Mouse (Mus musculus) gastrocnemius, adult 8-10 months (tissue): ENCODE measurements around the gene En1. TPM values are rescaled to one million over a fixed set of nuclear protein-coding genes. Genes with fewer than 3 reads are reported as not detected.

Source experiments
- DNase-seq, 2 experiments: peaks; one replicate each; pipeline ENCODE4 v3.0.0; 2022; ENCODE audit warnings: low spot score in 2 of 2
- total RNA-seq, 4 experiments: library from RNA; stranded (reverse); gene quantifications; 2 replicates each; pipeline ENCODE4 v1.2.4; 2022

En1 gene
- total RNA-seq: 1 to 10 TPM; 6.0 to 7.7 (median 7.2) TPM

DNA sequence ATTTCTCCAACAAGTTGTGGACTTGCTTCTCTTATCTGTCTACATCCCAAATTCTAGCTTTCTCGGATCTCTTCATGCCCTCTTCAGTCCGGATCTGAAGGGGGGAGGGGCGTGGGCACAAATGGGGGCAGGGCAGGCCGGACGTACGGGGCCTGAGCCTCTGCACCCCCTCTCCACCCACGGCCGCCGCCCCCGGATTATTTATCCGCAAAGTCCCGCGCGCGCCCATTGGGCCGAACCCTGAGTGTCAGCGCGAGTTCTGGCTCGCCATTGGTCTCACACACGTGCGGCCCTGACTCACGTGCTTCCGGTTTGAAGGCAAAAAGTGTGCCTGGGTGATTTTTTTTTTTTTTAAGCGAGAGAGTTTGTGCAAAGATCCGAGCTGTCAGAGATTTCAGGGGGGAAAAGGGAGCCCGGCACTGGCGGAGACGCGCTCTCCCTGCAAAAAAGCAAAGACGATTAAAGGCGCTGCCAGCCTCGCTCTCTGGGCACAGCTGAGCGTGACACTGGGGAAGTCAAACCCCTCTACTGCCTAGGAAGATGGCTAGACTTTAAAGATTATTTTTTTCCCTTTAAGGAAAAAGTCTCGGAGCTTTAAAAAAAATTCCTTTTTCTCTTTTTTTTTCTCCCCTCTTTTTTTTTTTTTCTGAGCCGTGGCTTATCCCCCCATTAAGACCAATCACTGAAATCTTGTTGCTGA, at the start of gene En1:
En1 (plus strand) TSS at position 388 of the 700 bp plus-strand sequence.
- peak; percentile 74 to 82 for DNase-seq

DNA sequence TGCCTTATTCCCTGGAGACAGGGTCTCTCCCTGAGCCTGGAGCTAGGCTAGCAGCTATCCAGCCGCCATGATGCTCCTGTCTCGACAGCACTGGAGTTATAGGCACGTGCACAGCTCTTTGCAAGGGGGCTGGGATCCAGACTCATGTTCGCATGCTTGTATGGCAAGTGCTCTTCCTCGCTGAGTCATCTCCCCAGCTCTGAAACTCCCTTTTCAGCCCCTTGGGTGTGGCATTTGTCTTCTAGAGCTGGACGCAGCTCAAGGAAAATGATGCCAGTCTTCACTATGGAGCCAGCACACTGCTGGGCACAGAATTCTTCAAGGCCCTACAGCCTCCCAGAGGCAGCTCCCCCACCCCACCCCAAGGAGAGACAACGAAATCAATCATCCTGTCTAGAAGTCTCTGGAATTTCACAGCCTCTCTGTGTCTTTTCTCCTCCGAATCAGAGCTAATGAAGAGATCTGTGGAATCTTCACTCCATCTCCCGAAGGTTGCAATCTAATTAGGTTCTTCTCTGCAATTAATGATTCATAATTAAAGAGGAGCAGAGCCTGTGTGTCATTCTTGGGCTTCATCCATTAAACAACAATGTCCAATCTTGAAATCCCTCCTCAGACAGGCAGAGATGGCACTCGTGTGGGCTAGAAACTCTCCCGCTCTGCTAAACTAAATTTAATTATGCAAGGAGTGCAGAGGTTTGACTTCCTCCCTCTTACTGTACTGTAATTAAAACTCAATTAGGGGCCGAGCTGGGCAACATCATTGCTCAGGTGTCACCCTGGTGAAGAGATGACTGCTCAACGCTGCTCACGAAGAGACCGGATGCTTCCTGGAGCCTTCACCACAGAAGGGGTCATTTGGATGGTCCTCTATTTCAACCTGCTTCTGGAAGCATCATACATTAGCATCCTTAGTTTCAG, 45.0 kb upstream of the En1 start:
- no peak for DNase-seq

DNA sequence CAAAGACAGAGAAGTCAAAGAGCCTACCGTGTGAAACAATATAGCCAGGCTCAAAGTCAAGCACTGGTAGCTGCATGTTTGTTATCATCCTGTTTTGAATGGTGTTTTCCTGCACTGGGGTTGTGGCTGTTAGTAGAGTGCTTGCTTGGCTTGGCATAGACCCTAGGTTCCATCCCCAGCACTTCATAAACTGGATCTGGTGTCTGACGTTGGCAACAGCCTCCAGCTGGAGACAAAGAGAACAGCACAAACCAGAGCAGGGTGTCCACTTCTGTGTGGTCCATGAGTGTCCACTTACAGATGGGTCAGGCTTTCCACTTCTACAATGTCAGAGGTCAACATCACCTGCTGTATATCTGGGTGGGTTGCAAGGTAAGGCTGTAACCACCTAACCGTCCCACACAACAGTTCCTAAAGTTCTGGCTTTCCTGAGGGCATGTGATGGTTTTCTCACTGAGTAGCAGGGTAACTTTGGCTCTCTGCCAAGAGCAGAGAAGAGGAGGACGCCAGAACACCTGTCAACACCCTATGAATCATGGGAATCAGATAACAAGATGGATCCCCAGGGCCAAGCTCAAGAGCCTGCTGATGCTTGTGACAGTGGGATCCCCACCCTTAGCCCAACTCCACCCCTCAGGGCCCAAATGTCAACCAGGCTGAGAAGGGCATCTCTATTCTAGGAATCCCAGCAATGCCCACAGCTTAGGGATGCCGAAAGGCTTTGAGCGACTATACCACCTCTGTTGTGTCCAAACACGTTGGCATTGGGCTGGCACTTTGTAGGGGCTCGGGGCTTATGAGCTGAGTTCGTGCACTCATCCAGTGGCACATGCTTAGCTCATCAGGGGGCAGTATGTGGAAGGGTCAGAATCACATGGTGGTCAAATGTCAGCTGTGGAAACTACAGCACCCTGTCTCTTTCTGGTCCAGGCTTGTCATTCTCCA, 43.6 kb upstream of the En1 start:
- no peak for DNase-seq

DNA sequence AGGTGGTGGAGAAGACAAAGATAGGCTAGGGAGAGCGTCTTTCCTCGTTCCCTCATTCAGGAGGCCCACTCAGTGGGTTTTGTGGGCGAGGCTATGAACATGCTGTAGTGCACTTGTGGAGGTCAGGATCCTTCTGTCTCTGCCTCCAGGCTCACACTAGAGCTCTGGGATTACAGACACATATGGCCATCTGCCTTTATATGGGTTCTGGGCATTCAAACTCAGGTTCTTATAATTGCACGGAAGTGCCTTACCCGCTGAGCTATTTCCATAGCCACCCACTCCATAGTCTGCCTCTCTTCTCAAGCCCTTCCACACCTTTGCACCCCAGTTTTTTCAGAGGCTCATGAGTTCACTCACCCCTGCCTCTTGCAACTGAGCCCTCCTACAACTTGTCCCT, 42.3 kb upstream of the En1 start:
- no peak for DNase-seq

DNA sequence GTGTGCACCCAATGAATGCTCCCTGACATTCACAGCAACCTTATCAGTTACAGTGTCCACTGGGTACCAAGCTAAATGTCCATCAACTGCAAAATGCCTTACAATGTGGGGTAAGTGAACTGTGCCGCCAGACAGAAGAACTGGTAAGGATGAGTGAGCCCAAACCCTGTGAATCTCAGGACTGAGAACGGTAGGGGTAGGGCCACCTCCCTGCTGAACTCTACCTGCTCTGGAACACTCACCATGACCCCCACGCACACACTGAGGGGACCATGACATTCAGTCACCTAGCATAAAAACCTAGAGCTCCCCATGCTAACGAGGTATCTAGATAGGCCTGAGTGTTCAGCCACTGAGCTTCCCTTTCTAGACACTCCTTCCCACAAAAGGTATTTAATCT, 20.9 kb upstream of the En1 start:
- no peak for DNase-seq

DNA sequence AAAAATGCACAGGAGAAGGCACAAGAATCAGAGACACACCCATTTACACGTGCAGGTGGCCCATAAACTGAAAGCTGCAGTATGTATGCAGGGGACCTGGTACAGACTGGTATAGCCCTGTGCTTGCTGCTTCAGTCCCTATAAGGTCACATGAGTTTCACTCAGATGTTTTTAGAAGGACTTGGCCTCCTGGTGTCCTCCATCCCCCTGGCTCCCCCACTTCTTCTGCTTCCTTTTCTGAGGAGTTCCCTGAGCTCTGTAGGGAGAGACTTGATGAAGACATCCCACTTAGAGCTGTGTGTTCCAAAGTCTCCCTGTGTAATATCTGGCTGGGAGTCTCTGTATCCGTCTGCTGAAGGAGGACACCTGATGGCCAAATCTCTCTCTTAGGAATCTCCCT, 16.7 kb upstream of the En1 start:
- DNase-seq: no peak

DNA sequence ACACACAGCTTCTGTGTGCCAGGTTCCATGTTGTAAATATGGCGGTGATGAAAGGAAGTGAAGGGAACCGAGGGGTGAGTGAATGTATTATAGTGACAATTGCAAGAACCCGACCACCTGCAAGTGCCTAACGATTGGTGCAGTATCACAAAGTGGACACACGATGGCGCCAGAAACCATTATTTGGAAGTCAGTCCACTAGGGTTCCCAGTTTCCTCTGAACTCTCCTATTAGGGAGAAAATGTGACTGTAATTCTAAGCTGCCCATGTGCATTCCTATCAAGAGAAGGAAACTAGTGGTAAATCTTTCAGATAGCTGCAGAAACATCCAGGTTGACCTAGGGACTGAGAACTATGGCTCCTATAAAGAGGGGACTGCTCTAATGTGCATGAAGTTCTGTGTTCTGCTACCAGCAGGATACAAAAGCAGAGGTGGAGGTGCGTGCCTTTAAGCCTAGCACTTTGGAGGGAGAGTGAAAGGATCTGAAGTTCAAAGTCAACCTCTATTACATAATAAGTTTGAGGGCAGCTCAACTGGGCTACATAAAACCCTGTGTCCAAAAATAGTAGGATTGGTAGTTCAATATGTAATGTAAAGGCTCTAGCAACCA, 15.6 kb upstream of the En1 start:
- no peak for DNase-seq

DNA sequence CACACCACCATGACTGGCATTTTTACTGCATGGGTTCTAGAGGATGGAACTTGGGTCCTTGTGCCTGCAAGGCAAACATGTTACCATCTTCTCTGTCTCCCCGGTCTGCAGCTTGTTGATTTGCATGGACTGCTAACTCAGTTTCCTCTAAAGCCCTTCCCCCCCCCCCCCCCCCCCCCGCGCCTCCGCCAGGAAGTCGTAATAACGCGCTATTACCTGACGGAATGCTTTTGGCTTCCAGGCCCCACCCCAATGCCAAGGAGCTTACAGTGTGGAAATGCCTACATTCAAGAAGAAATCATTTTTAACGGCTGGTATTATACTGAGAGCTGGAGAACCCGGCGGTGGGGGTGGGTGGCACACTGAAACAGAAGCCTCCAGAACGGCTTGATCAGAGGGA, 14.8 kb upstream of the En1 start:
- DNase-seq: no peak

DNA sequence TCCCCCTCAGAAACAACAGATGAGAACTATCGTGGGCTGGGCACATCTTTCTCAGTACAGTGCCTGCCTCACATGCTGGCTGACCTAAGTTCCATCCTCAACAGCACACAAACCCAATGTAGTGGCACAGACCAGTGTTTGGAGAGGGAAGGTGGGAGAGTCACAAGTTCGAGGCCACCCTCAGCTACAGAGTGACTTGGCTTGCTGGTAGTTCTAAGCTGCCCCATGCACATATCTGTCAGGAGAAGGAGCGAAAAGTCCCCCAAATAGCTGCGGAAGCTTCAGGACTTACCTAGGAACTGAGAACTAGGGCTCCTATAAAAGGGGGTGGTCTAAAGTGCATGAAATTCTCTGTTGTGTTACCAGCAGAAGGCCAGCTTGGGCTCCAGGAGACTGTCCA, 14.3 kb upstream of the En1 start:
- peak in 1 of 2 experiments; percentile 1 for DNase-seq

DNA sequence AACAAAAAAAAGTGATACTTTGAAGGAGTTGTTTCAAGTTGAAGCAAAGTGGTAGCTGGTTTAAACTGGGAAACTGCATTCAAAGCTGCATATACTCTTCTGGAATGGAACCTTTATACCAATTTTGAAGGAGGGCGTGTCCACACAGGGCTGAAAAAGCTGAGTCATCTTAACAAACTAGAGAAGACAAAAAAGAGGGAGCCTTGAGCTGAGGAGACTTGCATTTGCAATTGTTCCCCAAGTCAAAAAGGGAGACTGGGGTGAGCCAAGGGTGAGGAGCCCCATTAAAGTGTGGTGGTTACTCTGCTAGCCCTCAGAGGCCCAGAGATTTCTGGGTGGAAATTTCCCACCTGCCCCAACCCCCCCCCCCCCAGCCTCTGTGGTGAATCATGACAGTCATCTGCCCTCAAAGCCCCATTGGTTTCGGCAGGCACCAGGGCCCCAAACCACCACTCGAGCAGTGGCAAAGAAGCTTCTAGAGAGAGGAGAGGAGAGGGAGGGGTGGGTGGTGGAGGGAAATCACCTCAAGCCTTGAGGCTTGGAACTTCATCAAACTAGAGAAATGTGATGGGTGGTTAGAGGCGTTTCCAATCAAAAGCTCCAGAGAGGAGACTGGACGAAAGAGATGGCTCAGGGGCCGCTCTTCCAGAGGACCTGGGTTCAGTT, 13.7 kb upstream of the En1 start:
- peak in 1 of 2 experiments; percentile 0 for DNase-seq

DNA sequence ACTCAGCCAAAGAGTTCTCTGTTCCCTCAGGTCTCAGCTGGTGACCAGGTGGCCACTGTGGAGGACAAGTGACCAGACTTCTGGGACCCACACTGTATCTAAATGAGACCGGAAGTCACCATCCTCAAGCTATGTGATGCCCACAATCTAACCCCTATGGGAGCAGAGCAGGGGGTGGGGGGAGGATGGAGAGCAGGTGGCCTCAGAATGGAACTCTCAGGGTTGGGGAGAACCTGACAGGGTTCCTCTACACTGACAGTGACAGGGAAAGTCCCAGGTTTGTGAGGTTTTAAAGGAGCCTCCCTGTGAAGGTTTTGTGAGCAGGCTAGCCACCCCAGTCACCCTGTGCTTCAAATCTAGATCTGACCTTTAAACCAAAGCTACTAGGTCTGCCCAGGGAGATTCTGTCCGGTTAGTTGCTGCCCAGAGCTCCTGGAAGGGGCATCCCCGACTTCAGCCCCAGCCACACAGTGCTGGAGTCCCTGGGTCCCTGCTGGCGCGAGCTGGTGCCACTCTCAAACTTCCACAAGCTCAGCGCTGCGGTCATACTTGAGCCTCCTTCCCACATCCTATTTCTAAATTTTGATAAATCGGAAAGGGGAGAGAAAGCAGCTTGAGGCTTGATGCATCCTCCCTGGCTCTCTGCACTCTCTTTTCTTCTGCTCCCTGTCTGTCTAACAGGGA, 8.8 kb upstream of the En1 start:
- DNase-seq: no peak

DNA sequence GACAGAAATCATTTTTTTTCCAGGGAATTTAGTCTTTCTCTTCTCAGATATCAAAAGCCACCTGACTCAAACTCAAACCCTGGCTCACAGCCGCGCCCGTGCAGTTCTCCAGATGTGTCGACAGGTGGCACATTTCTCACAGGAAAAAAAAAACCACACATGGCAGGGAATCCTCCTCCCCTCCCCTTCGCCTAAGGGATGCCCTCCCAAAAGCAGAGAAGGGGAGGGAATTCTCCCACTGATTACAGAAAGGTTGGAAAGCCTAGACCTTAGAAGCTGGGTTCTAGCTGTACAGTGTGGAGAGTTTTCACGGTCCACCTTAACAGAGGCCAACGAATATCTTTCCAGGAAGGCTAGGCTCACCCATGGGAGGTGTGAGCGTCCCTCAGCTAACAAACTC, 7.6 kb upstream of the En1 start:
- DNase-seq: no peak

DNA sequence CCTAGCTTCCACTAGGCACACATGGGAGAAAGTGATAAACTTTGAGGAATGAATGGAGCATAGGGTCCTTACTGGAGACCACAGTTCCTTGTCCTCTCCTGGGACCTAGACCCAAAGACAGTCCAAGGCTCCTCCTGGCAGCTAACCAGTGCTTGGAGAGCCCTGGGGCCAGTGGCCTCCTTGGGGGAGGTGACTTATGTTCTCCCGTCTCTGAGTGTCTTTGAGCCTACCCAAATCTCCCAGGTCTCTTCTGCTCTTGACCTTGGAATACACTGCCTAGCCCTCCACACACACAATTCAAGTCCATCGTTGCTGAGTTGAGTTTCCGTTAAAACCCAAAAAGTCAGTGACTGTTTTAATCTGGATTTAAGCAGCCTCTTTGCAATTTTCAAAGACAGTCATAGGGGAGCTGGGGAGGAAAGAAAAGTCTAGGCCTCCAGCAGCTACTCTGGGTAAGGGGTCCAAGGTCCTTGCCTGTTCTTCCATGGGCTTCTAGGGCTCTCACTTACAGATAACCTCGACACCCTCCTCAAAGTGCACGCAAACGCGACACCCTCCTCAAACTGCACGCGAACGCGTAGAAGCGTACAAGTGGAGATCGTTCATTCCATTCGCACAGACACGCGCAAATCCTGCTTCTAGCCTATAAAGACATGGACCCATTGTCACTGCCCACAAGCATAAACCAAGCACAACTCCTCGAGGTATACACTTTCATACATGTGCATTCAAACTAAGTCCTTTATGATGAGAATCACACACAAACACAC, 6.6 kb upstream of the En1 start:
- no peak for DNase-seq

DNA sequence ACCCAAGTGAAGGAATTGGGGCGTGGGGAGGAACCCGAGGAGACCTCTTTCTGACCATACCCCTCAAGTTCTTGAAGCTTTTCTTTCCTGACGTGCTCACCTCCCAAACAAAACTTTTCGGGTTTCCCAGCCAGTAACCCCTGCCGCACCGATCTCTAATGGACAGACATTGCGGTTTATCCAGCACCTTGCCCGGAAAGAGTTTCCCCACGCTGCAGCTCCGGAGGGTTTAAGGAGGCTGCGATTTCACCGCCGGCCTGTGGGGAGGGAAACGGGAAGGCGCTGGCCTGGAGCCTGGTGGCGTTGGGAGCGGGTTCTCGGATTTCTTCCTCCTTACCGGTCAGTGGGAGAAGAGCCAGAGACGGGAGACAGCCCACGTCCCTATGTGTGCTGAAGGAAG, 5.9 kb upstream of the En1 start:
- peak; percentile 57 to 76 for DNase-seq

DNA sequence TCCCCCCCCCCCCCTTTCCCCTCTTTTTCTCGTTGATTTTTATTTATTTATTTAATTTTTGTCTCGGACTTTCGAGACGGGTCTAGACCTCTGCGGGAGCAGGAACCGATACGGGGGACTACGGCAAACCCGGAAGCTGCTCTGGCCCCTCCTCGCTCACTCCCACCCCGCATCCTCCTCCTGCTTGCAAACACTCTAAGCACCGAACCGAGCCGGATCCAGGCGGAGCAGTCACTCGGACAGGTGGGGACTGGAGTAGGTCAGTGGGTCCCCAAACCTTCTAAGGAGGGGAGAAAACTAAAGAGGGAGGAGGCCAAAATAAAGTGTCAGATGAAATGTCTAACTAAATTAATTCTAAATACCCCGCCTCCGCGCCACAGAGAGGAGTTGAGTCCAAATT, 5.4 kb upstream of the En1 start:
- no peak for DNase-seq

DNA sequence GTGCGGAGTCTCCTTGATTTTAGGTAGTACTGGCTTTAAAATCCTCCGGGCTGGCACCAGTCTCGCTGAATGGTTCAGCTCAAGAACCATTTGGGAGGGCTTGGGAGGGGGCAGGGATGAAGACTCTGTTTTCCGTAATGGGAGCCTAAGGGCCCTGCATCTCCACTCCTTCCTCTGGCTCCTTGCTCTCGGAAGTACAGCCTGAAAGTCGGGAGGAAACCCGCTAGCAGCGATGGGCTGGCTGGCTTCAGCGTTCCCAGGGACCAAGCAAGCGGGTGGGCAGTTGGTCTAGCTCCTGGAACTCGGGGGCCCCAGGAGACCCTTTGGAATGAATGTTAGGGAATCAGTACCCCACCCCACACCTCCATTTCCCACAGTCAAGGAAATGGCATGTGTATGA, 4.9 kb upstream of the En1 start:
- DNase-seq: no peak

DNA sequence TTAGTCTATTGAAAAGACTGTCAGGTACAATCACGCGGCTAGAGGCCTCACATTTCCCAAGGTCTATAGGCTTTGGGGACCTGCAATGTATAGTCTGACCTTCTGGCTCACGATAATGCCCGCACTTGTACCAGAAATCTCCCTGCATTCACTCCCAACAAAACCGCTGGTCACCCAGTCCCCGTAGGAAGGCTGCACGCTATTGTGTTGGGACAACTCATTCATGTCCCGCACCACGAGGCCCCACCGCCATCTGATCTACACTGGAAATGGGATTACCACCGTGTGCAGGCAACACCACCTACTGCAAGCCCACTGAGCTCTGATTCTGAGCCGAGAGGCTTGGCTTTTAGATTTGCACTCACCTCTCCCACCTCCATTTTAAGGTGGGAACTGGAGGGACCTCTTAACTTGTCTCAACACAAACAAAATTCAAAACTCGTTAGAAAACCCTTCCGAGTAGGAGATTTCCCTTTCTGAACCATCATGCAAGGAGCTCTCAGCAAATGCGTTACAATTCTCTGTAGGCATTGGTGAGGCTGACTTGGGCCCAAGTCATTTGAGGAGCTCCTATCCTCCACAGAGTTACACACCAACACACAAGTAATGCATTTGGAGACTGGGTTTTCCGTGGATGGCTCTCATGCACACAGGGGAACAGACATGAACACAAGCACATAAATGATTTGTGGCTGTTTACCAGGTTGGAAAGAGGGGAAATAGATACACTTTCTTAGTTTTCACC, 3.9 kb upstream of the En1 start:
- no peak for DNase-seq

DNA sequence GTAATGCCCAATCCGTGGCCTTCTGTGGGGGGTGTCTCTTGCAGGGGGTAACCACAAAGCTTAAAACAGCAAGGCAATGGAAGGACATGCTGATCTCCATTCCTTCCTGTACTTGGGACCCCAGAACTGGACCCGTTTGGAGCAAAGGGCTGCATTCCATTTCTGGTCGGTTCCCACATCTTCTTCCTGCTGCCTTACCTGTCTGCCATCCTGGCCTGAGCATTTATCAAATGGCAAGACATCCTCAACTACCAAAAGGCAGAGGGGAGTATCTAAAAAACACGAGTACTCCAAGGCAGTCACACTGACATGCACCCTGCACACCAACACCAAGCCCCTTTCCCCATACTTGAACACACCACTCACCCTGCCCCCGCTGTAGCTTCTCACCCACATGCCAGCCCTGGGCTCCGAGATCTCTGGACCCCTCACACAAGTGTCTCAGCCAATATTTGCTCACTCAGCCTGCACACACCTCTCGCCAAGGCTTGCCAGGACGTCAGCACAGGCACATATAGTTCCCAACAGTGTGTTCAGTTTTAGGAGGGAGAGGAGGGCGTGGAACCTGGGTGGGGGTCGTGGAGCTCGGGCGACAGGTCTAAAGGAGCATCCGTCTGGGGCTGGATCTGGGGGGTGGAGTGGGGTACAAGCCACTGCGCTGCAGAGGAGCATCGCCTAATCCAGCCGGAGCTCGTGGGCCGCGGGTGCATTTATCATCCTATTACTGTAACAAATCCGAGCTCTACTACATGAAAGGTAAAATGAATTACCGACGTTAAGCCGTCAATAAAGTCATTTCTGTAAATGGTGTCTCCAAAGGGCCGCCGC, 2.7 kb upstream of the En1 start:
- no peak for DNase-seq
